Mouse (Mus musculus) brain, adult 2 months (tissue): ENCODE results near the gene Mgat5.

Experiments used
- DNase-seq: peaks from one replicate; pipeline ENCODE4 v3.0.0; 2011; ENCODE audit warnings: low read depth, low spot score

The Mgat5 gene

DNA sequence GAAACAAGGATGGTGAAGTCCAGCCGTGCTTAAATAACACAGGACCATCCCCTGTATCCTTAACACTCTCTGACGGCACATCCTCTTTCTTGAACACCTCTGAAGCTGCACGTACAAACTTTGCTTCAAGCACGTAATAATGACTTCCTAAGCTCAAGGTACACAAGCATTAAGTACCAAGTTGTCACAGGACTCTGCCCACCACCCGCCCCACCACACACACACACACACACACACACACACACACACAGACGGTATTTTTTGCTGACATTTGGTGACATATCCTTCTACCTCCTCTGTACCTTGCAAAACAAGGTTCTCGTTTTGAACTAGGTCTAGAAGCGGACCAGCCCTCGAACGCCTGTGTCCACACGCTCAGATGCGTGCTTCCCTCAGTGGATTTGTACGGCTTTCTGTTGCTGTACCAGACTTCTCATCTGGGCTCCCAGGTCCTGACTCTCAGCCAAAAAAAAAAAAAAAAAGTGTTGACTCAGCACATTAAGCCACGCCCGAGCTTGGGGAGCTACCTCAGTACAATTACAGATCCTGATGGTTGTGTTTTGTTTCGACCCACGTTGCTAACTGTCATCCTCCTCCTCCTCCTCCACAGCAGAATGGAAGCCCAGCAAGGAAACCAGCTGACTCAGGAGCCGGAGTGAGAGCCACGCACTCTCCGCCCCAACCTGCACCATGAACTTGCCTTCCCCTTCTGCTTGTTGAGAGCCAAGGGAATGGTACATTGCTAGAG, 101.4 kb downstream of the Mgat5 start:
- DNase-seq = peak; percentile 55

DNA sequence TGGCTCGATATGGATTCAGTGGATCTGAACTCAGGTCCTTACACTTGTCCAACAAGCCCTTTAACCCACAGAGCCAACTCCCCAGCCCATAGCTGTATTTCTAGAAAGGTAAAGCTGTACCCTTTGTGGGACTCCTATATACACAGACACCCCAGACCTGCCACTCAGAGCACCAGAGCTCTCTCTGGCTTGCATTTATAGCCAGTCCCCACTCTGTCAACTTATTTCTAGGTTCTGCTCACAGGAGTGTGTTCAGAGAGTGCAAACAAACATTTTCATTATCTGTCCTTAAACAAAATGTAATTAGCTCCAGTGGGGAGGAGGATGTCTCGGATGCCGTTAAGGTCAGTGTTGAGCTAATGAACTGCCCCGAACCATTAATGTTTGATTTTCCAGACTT, 102.5 kb downstream of the Mgat5 start:
- no peak for DNase-seq

DNA sequence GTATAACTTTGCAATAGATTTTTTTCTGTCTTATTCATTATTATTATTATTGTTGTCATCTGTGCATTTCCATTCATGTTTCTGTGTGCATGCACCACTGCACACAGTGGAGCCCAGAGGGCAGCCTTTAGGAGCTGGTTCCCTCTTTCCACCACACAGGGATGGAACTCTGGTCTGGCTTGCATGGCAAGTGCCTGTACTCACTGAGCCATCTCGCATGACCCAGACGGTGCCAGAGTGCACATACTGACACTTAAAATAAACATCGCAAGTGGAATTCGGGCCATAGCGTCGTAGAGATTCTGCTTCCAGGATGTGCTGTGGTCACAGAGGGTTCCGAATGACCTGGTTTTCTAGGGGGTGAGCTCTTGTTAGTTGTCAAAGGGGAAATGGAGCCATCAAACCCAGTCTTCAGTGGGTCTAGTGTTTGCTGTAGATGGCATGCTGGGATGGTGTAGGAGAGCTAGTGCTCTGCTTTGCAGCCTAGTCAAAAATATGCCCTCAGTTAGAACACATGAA, 103.5 kb downstream of the Mgat5 start:
- no peak for DNase-seq

- DNase-seq = no peak
Observed at GRCm38 (mm10) chr1:127308989-127309701, 104.3 kb downstream of the Mgat5 start.

DNA sequence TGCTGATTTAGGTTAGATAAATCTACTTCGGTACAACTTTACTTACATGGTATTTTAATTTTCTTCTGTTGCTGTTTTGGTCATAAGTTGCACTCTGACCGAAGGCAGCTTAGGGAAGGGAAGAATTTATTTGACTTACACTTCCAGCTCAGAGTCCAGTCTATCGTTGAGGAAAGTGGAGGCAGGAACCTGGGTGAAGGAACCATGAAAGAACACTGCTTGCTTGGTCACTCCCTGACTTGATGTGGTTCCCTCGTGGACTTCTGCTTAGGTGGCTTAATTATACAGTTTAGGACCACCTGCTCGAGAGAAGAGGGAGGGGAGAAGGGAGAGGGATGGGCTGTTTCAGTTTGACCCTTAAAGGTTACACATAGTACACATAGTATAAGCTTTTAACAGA, 105.2 kb downstream of the Mgat5 start:
- no peak for DNase-seq

DNA sequence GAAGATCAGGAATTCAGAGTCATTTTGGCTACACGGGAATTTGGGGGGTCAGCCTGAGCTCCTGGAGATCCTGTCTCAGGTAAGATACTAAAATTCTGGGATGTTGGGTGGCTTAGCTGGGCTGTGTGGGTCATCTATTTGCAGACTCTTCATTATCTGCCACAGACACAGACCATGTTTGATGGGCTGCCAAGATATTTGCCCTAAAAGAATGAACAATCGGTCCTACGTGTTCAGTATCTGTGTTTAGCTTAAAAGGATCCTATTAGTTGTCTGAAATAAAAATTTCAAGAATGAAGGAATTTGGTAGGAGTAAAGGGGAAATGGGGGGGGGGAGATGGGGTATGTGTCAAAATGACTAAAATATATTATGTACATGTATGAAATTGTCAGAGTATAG, 105.9 kb downstream of the Mgat5 start:
- DNase-seq = no peak

DNA sequence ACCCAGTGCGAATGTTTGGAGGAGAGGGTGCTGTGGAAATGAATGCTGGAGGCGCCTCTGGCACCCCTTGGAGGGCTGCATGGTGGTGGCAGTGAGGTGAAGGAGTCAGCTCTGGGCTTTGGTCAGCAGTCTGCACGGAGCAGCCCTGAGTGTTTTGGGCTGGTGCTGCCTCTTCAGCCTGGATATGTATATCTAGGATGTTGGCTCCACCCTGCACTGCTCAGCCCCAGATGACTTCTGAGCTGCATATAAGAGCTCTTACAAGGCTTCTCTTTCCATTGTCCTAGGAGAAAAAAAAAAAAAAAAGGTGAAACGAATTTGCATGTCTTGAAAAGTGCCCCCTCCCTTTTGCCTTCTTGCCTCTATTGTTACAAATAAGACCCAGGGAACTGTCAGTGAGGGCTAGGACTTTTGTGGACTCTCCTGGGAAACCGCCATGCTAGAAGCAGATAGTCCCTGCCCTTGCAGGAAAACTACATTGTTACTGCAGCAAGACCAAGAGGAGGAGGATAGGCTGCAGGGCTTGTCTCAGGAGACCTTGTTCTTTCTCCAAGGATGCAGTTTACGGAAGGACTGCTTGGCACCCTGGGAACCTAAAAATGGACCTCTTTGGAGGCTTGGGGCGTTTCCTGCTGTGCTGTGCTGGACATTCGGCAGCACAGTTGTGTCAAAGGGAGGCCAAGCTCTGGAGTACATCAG, 109.0 kb downstream of the Mgat5 start:
- DNase-seq = no peak

- DNase-seq = no peak
Observed at GRCm38 (mm10) chr1:127315763-127316627, 111.2 kb downstream of the Mgat5 start.

- no peak for DNase-seq
Observed at GRCm38 (mm10) chr1:127316651-127317050, 111.8 kb downstream of the Mgat5 start.

- no peak for DNase-seq
Observed at GRCm38 (mm10) chr1:127317541-127317940, 112.7 kb downstream of the Mgat5 start.

DNA sequence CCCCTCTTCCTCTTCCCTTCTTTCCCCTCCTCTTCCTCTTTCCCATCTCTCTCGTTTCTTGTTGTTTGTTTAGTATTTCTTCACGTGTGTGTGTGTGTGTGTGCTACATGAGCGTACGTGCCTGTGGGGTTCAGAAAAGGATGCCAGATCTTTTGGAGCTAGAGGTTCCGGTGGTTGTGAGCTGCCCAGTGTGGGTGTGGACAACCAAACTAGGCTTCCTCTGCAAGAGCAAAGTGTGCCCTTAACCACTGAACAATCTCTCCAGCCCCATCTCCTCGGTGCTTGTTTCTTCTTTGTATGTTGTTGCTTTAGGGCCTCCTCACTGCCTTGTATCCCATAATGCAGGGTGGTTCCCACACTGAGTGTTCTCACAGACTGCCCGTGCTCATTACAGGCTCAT, 113.7 kb downstream of the Mgat5 start:
- no peak for DNase-seq

DNA sequence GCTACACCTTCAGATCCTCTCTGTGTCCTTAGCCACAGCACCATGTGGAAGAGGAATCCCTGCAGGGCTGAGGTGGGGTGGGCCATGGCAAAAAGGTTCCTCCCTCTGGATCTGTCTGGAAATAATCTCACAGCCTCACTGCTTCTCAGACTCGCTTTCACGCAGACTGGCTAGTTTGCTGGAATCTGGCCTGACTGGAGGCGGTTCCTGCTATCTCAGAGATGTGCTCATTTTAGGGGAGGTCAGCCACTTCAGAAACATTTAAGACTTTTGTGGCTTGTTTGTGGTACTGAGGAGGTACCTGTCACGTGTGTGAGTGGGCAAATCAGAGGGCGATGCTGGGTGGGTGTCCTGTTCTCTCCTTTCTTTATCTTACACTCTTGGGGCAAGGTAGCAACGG, 115.0 kb downstream of the Mgat5 start:
- DNase-seq = peak; percentile 59

DNA sequence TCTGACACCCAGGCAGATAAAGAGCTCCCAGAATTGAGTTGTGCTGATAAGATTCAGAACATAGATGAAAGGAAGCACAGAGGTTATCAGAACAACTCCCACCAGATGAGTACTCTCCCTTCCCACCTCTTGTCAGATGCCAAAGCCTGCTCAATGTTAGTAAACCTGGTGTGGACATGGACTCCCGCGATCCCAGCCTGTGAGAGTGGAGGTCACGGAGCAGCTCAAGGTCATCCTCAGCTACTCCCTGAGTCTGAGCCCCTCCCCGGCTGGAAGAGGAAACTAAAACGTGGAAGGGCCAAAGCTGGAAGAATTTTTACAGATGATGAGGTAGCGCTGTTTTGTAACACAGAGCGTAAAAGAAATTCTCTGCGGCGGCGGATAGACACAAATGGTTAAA, 116.1 kb downstream of the Mgat5 start:
- no peak for DNase-seq

- DNase-seq = no peak
Observed at GRCm38 (mm10) chr1:127321638-127322037, 116.8 kb downstream of the Mgat5 start.

- DNase-seq = no peak
Observed at GRCm38 (mm10) chr1:127322169-127322805, 117.5 kb downstream of the Mgat5 start.

DNA sequence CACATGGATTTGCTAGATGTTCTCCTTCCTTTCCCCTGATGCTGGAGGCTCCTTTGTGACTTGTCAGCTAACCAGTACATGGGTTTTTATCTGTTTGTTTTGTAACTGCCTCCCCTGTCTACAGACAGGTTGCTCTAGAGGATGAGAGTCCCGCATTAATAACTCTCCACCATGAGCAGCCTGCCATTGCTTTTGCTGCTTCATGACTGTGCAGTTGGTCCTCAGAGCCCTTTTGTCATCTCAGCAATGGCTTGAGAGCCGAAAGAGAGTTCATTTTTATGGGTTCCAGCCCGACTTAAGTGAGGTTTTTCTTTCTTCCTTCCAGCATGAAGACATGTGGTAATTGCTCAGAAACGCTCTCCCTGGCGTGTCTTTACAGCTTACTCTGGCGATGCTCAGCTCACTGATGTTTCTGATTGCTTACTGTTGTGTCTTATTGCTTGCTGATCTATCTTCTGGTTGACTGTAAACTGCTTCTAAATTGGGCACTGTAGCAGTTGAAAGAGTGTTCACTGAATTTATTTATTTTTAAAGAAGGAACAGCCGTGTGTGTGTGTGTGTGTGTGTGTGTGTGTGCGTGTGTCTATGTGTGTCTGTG, 120.9 kb downstream of the Mgat5 start:
- DNase-seq = no peak

- no peak for DNase-seq
Observed at GRCm38 (mm10) chr1:127327773-127328172, 123.0 kb downstream of the Mgat5 start.

DNA sequence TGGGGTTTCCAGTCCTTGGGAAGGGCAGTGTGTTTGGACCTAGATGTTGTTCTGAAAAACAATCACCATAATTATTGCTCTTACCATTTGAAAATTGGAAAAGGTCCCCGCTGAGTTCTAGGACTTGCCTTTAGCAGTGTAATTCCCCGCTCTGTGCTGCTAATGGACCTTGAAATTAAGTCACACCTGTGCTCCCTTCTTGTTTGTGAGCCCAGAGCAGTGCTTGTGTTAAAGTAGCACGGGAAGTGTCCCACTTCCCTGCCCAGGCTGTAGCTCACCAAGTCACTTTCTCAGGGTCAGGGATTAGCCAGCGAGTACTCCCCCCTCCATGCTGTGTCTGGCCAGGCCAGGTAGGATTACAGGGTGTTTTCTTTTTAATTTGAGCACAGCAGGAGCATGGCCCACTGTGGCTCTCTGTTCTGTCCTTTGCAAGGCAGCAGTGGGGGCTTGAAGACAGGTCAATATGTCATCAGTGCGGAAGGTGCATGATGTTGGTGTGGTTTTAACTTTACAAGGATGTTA, 123.6 kb downstream of the Mgat5 start:
- DNase-seq = peak; percentile 50

DNA sequence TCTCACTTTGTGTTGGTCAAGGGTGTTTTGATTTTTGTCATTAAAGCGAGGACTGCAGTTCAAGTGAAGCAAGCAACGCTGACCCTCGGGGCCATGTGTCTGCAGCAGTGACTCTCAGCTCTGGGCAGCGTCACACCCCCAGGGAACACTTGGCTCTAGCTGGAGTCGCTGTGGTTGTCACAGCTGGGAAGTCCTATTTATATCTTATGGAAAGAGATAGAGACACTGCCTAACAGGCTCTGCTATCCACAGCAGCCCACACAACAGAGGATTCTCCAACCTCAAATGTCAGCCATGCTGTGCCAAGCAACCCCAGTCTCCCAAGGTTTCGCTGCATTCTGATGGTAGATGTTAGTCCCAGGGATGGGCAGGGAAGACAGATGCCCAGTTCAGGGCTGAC, 125.0 kb downstream of the Mgat5 start:
- DNase-seq = peak; percentile 79

DNA sequence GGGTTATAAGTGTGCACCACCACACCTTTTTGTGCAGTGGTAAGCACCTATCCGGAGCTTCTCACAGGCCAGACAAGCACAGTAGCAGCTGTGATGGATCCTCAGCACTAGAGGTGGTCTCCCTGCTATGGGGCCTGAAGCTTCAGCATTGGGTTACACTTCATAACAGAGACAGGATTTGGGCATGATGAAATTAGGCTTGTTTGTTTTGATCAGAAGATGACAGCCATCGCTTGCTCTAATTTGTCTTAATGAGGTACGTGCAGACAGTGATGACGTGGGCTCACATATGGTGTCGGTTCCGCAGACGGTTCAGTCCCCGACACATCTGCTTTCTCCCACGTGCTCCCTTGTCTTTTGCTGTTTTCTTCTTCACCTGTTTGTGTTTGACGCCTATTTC, 132.9 kb downstream of the Mgat5 start:
- DNase-seq = peak; percentile 55
